Mouse (Mus musculus) stomach, embryonic 16.5 days (tissue): ENCODE results near the gene Nr1d1. TPM values are rescaled to one million over a fixed set of nuclear protein-coding genes. Genes with fewer than 3 reads are reported as not detected.

Experiments
- ATAC-seq: fragments of 200-750 bp; cut with Nextera tagmentation; 2 replicates; pipeline ENCODE4 v1.8.0; 2017; ENCODE audit warnings: moderate number of reproducible peaks, moderate TSS enrichment; ENCODE audit not compliant: insufficient read depth, low FRiP score
- H3K27ac ChIP-seq: fragments of 300-500 bp; sonication (generic); 2 replicates; pipeline ENCODE4 v1.5.1; 2014; ENCODE audit warnings: low read length
- H3K27me3 ChIP-seq: fragments of 300-500 bp; sonication (generic); 2 replicates; pipeline ENCODE4 v1.6.1; 2014; ENCODE audit warnings: low read length, control low read depth, mixed read lengths; ENCODE audit not compliant: control insufficient read depth, insufficient read depth
- H3K36me3 ChIP-seq: fragments of 300-500 bp; sonication (generic); 2 replicates; pipeline ENCODE4 v1.6.1; 2014; ENCODE audit warnings: low read length; ENCODE audit not compliant: control insufficient read depth, insufficient read depth
- H3K4me1 ChIP-seq: fragments of 300-500 bp; sonication (generic); 2 replicates; pipeline ENCODE4 v1.6.1; 2014; ENCODE audit warnings: low read length, control low read depth, mixed read lengths; ENCODE audit not compliant: control insufficient read depth, insufficient read depth
- H3K4me2 ChIP-seq: fragments of 300-500 bp; sonication (generic); 2 replicates; pipeline ENCODE4 v1.6.1; 2014; ENCODE audit warnings: low read depth, low read length, mixed read lengths
- H3K4me3 ChIP-seq: fragments of 300-500 bp; sonication (generic); replicated peaks from 2 replicates; pipeline ENCODE4 v1.5.1; 2014; ENCODE audit warnings: mild to moderate bottlenecking, low read length
- H3K9ac ChIP-seq: fragments of 300-500 bp; sonication (generic); 2 replicates; pipeline ENCODE4 v1.6.1; 2014; ENCODE audit warnings: low read length
- H3K9me3 ChIP-seq: fragments of 300-500 bp; sonication (generic); replicated peaks from 2 replicates; pipeline ENCODE4 v1.6.1; 2016; ENCODE audit warnings: low read length, control low read depth; ENCODE audit not compliant: control insufficient read depth
- WGBS: fragments of 180-500 bp; shearing (Covaris S2); extraction: QIAGEN DNeasy Blood & Tissue Kit; methylation state at CpG from one replicate; pipeline ENCODE4 v1.1.7; 2014; 5-methylcytosine and 5-hydroxymethylcytosine counted together
- polyA plus RNA-seq: library from polyadenylated mRNA; unstranded; fragments of >200 nt; fragmentation: Nextera tagmentation; extraction: Ambion mirVana; gene quantifications from 2 replicates; pipeline ENCODE4 v1.2.1, GENCODE M21; 2015

Gene Nr1d1
- polyA plus RNA-seq, 1 experiment from 2014 or later: 2.6 TPM

GRCm38 (mm10) chr11:98789824-98790223 lies 14.7 kb upstream of the Nr1d1 start:
- WGBS: 33% methylated on average over 5 of the region's 5 CpGs
- Histone ChIP-seq H3K27me3 (no peaks in the 10 kb centered on the region), H3K4me1 (peaks cover 43% of the 10 kb centered on the region), H3K4me3 (peak overlapping the region; percentile 57), H3K9me3 (no peaks in the 10 kb centered on the region), H3K9ac (peak overlapping the region; percentile 74), H3K36me3 (no peaks in the 10 kb centered on the region), H3K27ac (peak overlapping the region; percentile 38; the same call in 1 of the 2 replicates), H3K4me2 (peak overlapping the region; percentile 95)
- ATAC-seq: no peak

GRCm38 (mm10) chr11:98789219-98789807 lies 14.2 kb upstream of the Nr1d1 start:
- Histone ChIP-seq H3K4me1 (peaks cover 43% of the 10 kb centered on the region), H3K4me2 (peak overlapping the region; percentile 95), H3K27ac (peak overlapping the region; percentile 82), H3K9me3 (no peaks in the 10 kb centered on the region), H3K4me3 (peak overlapping the region; percentile 57), H3K36me3 (no peaks in the 10 kb centered on the region), H3K27me3 (no peaks in the 10 kb centered on the region), H3K9ac (peak overlapping the region; percentile 74)
- WGBS: under 1% methylated on average over 25 of the region's 25 CpGs
- 0 out of 2 replicates have a peak, but pooled peaks have one; percentile 1 for ATAC-seq

GRCm38 (mm10) chr11:98788550-98789218 lies 13.6 kb upstream of the Nr1d1 start:
- ATAC-seq: peak; percentile 86
- H3K9ac ChIP-seq: peak overlapping the region; percentile 74
- WGBS: 10% methylated on average over 18 of the region's 18 CpGs

GRCm38 (mm10) chr11:98788139-98788538 lies 13.0 kb upstream of the Nr1d1 start:
- Histone ChIP-seq H3K9ac (peak overlapping the region; percentile 63; the same call in 1 of the 2 replicates), H3K36me3 (no peaks in the 10 kb centered on the region), H3K4me3 (no peak overlapping the region), H3K27ac (peak overlapping the region; percentile 82), H3K9me3 (no peaks in the 10 kb centered on the region), H3K4me2 (no peak overlapping the region; the same call in 1 of the 2 replicates), H3K27me3 (no peaks in the 10 kb centered on the region), H3K4me1 (peaks cover 49% of the 10 kb centered on the region)
- WGBS: 91% methylated on average over 5 of the region's 5 CpGs
- no peak for ATAC-seq

More at GRCm38 (mm10) chr11:98788550-98789218, 13.6 kb upstream of the Nr1d1 start:
- no peaks in the 10 kb centered on the region for H3K27me3 ChIP-seq
- H3K4me1 ChIP-seq: peaks cover 44% of the 10 kb centered on the region
- peak overlapping the region; percentile 57 for H3K4me3 ChIP-seq
- H3K9me3 ChIP-seq: no peaks in the 10 kb centered on the region
- H3K36me3 ChIP-seq: no peaks in the 10 kb centered on the region
- H3K4me2 ChIP-seq: peak overlapping the region; percentile 95
- peak overlapping the region; percentile 82 for H3K27ac ChIP-seq

GRCm38 (mm10) chr11:98787691-98788090 lies 12.6 kb upstream of the Nr1d1 start:
- ATAC-seq: no peak
- H3K9ac ChIP-seq: 0 out of 2 replicates have a peak overlapping the region, but pooled peaks have one; percentile 42
- no peaks in the 10 kb centered on the region for H3K9me3 ChIP-seq
- no peak overlapping the region for H3K4me3 ChIP-seq
- peaks cover 53% of the 10 kb centered on the region for H3K4me1 ChIP-seq
- peak overlapping the region; percentile 78 for H3K27ac ChIP-seq
- no peaks in the 10 kb centered on the region for H3K27me3 ChIP-seq
- no peak overlapping the region for H3K4me2 ChIP-seq
- H3K36me3 ChIP-seq: no peaks in the 10 kb centered on the region
- WGBS: 85% methylated on average over 1 of the region's 1 CpGs

GRCm38 (mm10) chr11:98787229-98787628 lies 12.1 kb upstream of the Nr1d1 start:
- H3K4me3 ChIP-seq: 0 out of 2 replicates have a peak overlapping the region, but pooled peaks have one; percentile 6
- no peaks in the 10 kb centered on the region for H3K9me3 ChIP-seq
- ATAC-seq: no peak
- no peaks in the 10 kb centered on the region for H3K36me3 ChIP-seq
- H3K27me3 ChIP-seq: no peaks in the 10 kb centered on the region
- peak overlapping the region; percentile 42; the same call in 1 of the 2 replicates for H3K9ac ChIP-seq
- H3K4me2 ChIP-seq: peak overlapping the region; percentile 49; the same call in 1 of the 2 replicates
- peak overlapping the region; percentile 78 for H3K27ac ChIP-seq
- peaks cover 55% of the 10 kb centered on the region for H3K4me1 ChIP-seq
- 26% methylated on average over 7 of the region's 7 CpGs for WGBS

GRCm38 (mm10) chr11:98786359-98787214 lies 11.5 kb upstream of the Nr1d1 start:
- H3K4me1 ChIP-seq: peaks cover 61% of the 10 kb centered on the region
- no peaks in the 10 kb centered on the region for H3K36me3 ChIP-seq
- peak; percentile 76 for ATAC-seq
- WGBS: 3% methylated on average over 13 of the region's 15 CpGs
- no peaks in the 10 kb centered on the region for H3K9me3 ChIP-seq
- peak overlapping the region; percentile 49 for H3K4me2 ChIP-seq
- H3K27me3 ChIP-seq: no peaks in the 10 kb centered on the region
- H3K9ac ChIP-seq: peak overlapping the region; percentile 65; the same call in 1 of the 2 replicates
- peak overlapping the region; percentile 20 for H3K4me3 ChIP-seq
- H3K27ac ChIP-seq: peak overlapping the region; percentile 78

GRCm38 (mm10) chr11:98785772-98786281 lies 10.7 kb upstream of the Nr1d1 start:
- no peaks in the 10 kb centered on the region for H3K9me3 ChIP-seq
- H3K36me3 ChIP-seq: no peaks in the 10 kb centered on the region
- peak; percentile 5; the same call in 1 of the 2 replicates for ATAC-seq
- H3K4me3 ChIP-seq: 0 out of 2 replicates have a peak overlapping the region, but pooled peaks have one; percentile 20
- 4% methylated on average over 12 of the region's 12 CpGs for WGBS
- H3K27ac ChIP-seq: peak overlapping the region; percentile 78
- H3K9ac ChIP-seq: peak overlapping the region; percentile 65; the same call in 1 of the 2 replicates
- no peaks in the 10 kb centered on the region for H3K27me3 ChIP-seq
- H3K4me1 ChIP-seq: peaks cover 65% of the 10 kb centered on the region
- H3K4me2 ChIP-seq: peak overlapping the region; percentile 49
